Mouse (Mus musculus) midbrain, embryonic 10.5 days (tissue): Measurements from ENCODE around the gene Prickle4. TPM values are rescaled to one million over a fixed set of nuclear protein-coding genes. Genes with fewer than 3 reads are reported as not detected.

ENCODE experiments used
- DNase-seq: peaks from one replicate; pipeline ENCODE4 v3.0.0-alpha.2; 2017; ENCODE audit warnings: low spot score
- H3K27ac ChIP-seq: fragments of 300-500 bp; sonication (generic); replicated peaks from 2 replicates; pipeline ENCODE4 v1.5.1; 2016; ENCODE audit warnings: mild to moderate bottlenecking
- H3K27me3 ChIP-seq: fragments of 300-500 bp; sonication (generic); 2 replicates; pipeline ENCODE4 v1.6.1; 2016; ENCODE audit warnings: low read depth, mild to moderate bottlenecking; ENCODE audit not compliant: poor library complexity, severe bottlenecking
- H3K36me3 ChIP-seq: fragments of 300-500 bp; sonication (generic); 2 replicates; pipeline ENCODE4 v1.6.1; 2016; ENCODE audit warnings: mild to moderate bottlenecking, moderate library complexity
- H3K4me1 ChIP-seq: fragments of 300-500 bp; sonication (generic); 2 replicates; pipeline ENCODE4 v1.6.1; 2016
- H3K4me3 ChIP-seq: fragments of 300-500 bp; sonication (generic); 2 replicates; pipeline ENCODE4 v1.5.1; 2016; ENCODE audit warnings: mild to moderate bottlenecking, moderate library complexity
- H3K9me3 ChIP-seq: fragments of 300-500 bp; sonication (generic); replicated peaks from 2 replicates; pipeline ENCODE4 v1.6.1; 2016; ENCODE audit warnings: mild to moderate bottlenecking
- WGBS: fragments of 180-500 bp; shearing (Covaris S2); methylation state at CpG from one replicate; pipeline ENCODE4 v1.1.7; 2016; 5-methylcytosine and 5-hydroxymethylcytosine counted together
- polyA plus RNA-seq: library from polyadenylated mRNA; unstranded; fragments of >200 nt; fragmentation: Nextera tagmentation; extraction: Ambion mirVana; gene quantifications from 2 replicates; pipeline ENCODE4 v1.2.1, GENCODE M21; 2016

Gene Prickle4
- polyA plus RNA-seq, 1 experiment from 2014 or later: 0.44 TPM

DNA sequence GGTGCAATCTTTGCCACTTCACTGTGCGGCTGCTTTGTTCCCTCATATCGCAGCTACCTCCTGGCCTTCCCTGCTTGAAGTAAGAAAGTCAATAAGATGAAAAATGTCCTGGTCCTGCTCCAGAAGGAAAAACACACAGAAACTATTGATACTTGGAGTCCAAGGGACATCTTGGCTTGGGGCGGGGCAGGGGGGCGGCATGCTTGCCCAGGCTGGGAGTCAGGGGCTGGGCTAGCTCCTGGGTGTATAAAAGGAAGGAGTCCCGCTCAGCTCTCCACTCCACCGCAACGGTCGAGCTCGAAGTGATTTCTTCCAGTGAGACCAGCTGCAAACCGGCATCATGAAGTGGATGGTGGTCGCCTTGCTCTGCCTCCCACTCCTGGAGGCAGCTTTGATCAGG is 32.0 kb upstream of the Prickle4 start, which contains the start of gene Pgc:
Gene Pgc, plus strand, starts transcription at position 277 of the 400 bp plus-strand sequence.
- DNase-seq: no peak
- H3K4me1 ChIP-seq: peaks cover 19% of the 10 kb centered on the region
- H3K36me3 ChIP-seq: no peaks in the 10 kb centered on the region
- 0 out of 2 replicates have a peak, but pooled peaks cover 5% of the 10 kb centered on the region for H3K27me3 ChIP-seq
- H3K9me3 ChIP-seq: no peaks in the 10 kb centered on the region
- H3K4me3 ChIP-seq: no peak within 1 kb of the TSS
- WGBS: 87% methylated on average over 11 of the region's 11 CpGs
- H3K27ac ChIP-seq: no peak within 1 kb of the TSS

DNA sequence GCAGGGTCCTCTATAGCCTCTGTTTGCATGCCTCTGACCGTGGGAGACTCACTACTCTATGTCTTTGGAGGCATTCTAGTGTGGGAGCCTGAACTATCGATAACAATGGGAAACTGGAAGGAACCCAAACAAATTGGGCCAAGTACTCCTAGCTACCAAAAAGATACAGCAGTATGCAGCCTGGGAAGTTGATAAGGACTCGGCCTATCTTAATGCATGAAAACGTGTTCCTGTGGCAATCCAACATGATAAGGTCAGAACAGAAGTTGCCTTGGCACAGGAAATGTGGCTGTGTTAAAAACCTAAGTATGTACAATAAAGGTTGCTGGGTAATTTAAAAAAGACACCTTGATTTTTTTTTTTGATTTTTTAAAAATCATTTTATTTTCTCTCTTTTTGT is 26.6 kb upstream of the Prickle4 start:
- 89% methylated on average over 4 of the region's 4 CpGs for WGBS
- H3K4me3 ChIP-seq: no peak overlapping the region
- DNase-seq: no peak

DNA sequence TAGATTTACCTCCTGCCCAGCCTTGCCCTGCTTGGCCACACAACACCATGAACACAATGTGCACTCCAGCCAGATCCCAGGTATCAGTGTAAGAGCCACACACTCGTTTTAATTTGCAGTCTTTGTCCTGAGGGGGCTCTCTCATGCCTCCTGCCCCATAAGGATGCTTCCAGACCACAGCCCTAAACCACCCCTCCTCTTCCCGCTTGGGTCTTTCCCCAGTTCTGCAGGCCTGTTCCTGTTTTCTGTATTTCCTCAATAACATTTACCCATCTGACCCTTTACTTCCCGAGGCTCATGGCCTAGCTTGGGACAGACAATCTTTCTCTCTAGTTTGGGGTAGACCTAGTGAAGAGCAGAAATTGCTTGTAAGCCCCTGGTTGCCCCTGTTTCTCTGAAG is 20.5 kb upstream of the Prickle4 start:
- no peaks in the 10 kb centered on the region; the same call in 1 of the 2 replicates for H3K27me3 ChIP-seq
- H3K4me3 ChIP-seq: no peak overlapping the region
- H3K27ac ChIP-seq: no peak overlapping the region
- DNase-seq: no peak
- H3K36me3 ChIP-seq: no peaks in the 10 kb centered on the region
- no peaks in the 10 kb centered on the region for H3K4me1 ChIP-seq
- no peaks in the 10 kb centered on the region for H3K9me3 ChIP-seq
- 74% methylated on average over 3 of the region's 3 CpGs for WGBS

More for the DNA sequence above, 26.6 kb upstream of the Prickle4 start:
- H3K27ac ChIP-seq: no peak overlapping the region
- no peaks in the 10 kb centered on the region for H3K4me1 ChIP-seq
- H3K9me3 ChIP-seq: no peaks in the 10 kb centered on the region
- H3K36me3 ChIP-seq: no peaks in the 10 kb centered on the region
- H3K27me3 ChIP-seq: no peaks in the 10 kb centered on the region; the same call in 1 of the 2 replicates

DNA sequence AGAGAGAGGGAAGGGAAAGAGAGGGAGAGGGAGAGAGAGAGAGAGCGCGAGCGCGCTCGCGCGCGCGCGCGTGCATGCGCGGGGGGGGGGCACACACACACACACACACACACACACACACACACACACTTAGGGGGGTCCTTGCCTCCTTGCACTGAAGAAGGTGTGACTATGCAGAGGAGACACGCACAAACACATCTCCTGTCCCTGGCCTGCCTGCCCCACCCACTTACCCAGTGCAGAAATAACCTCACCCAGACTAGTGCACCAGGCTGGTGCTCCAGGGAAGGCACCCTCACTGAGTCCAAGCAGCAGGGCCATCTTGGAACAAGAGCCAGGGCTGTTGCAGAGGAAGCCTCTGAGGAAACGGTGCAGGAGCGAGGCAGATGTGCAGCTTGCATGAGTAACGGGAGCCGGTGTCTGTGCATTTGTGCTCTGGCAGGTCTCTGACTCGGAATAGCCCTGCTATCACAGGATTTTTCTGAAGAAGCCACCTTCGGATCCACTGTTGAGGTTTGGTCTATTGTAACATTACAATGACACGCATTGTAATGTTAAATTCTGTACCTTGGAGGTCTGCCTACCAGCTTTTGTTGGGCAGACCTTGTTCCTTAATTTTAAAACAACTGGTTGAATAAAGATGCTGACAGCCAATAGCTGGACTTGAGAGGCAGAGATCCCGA is 18.5 kb upstream of the Prickle4 start:
- Histone ChIP-seq H3K27me3 (no peaks in the 10 kb centered on the region), H3K27ac (no peak overlapping the region), H3K4me1 (no peaks in the 10 kb centered on the region), H3K4me3 (no peak overlapping the region), H3K36me3 (no peaks in the 10 kb centered on the region), H3K9me3 (no peaks in the 10 kb centered on the region)
- DNase-seq: no peak
- 46% methylated on average over 11 of the region's 22 CpGs for WGBS

DNA sequence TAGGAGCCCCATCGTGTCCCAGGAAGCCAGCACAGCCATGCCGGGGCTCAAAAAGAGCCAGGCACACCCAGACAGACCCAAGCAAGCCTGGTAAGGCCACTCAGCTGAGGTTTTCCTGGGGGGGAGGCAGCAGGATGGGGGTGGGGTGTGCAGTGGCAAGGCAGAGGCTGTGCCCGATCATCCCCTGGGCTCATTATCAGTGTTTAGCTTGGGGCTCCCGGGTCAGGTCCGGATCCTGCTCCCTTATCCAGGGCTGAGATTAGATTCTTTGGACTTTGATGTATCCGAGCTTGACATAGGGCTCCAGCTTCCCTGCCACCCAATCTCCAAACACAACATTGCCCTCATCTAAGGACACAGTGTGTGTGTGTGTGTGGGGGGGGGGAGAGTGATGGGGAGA is 17.3 kb upstream of the Prickle4 start:
- no peaks in the 10 kb centered on the region for H3K4me1 ChIP-seq
- H3K4me3 ChIP-seq: no peak overlapping the region
- WGBS: 73% methylated on average over 6 of the region's 6 CpGs
- H3K36me3 ChIP-seq: no peaks in the 10 kb centered on the region
- H3K9me3 ChIP-seq: no peaks in the 10 kb centered on the region
- H3K27ac ChIP-seq: no peak overlapping the region
- no peak for DNase-seq
- H3K27me3 ChIP-seq: no peaks in the 10 kb centered on the region

DNA sequence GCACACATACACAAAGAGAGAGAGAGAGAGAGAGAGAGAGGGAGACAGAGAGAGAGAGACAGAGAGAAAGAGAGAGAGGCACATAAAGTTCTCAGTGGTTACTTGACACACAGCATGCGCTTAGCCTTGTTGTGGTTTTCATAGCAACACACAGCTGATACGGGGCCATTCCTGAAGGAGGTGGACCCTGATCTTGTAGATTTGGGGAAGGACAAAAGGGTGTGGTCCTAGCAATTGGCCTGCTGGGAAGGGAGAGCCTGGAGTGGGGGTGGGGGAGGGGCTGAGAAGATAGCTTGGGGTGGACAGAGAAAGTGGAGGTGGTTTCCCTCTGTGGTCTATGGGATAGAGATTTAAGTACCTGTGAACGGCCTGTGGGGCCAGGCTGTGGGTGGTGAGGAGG is 15.5 kb upstream of the Prickle4 start:
- Histone ChIP-seq H3K27ac (no peak overlapping the region), H3K4me1 (no peaks in the 10 kb centered on the region), H3K9me3 (no peaks in the 10 kb centered on the region), H3K4me3 (no peak overlapping the region), H3K36me3 (no peaks in the 10 kb centered on the region), H3K27me3 (peaks cover 2% of the 10 kb centered on the region; the same call in 1 of the 2 replicates)
- no peak for DNase-seq
- 80% methylated on average over 3 of the region's 3 CpGs for WGBS

DNA sequence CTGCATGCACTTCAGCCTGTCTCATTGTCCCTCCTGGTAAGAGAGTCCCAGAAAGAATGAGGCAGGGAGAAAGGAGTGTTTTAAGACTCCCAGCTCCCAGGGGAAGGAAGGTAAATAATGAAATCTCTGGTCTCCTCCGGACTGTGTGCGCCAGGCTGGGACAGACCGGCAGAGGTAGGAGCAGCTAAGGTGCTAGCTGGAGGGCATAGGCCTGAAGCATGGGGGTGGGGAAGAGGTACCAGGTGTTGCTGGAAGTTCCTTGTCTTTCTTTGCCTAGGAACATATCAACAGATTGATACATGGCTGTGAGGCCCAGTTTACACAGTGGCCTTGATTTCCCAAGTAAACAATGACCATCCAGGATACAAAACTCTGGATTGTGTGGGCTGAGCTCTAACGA is 14.4 kb upstream of the Prickle4 start:
- 85% methylated on average over 4 of the region's 4 CpGs for WGBS
- no peak for DNase-seq
- Histone ChIP-seq H3K27ac (no peak overlapping the region), H3K36me3 (peaks cover 6% of the 10 kb centered on the region; the same call in 1 of the 2 replicates), H3K9me3 (no peaks in the 10 kb centered on the region), H3K27me3 (peaks cover 12% of the 10 kb centered on the region), H3K4me3 (no peak overlapping the region), H3K4me1 (no peaks in the 10 kb centered on the region)

DNA sequence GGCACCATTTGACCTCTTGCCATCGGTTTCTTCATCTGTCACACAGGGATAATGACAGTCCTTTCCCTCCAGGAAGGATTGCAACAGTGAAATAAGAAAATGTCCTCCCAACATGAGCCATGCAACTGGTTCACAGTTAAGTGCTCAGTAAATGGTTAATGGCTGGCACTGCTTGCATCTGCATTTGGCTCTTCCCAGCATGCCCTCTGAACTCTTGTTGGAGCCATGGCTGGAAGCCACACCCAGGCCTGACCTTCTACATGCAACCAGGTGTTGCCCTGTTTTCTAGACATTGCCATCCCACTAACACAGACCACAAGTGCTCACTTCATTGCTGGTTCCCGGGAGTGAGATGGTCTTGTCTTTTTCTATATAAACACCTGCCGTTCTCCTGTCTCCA is 13.4 kb upstream of the Prickle4 start:
- 86% methylated on average over 3 of the region's 3 CpGs for WGBS

DNA sequence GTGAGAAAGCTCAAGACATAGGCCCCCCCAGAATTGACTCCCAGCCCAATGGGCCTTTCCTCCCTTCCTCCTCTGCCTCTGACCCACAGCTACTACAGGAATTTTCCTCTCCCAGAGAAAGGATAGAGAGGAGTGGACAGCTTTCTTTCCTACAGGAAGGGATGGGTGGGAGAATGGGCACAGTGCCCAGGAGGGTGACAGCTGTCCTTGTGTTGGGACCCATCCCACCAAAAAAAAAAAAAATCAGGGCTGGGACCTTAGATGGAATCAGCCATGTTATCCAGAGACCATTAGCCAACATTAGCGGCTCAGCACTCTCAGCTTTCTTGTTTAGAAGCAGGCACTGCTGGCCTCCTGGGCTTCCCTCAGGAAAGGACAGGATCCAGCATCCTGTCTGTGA is 11.7 kb upstream of the Prickle4 start:
- WGBS: 85% methylated on average over 1 of the region's 1 CpGs
- no peak overlapping the region for H3K4me3 ChIP-seq
- H3K27me3 ChIP-seq: peaks cover 37% of the 10 kb centered on the region
- no peak for DNase-seq
- no peaks in the 10 kb centered on the region for H3K9me3 ChIP-seq
- no peak overlapping the region for H3K27ac ChIP-seq
- H3K4me1 ChIP-seq: peaks cover 21% of the 10 kb centered on the region
- peaks cover 33% of the 10 kb centered on the region for H3K36me3 ChIP-seq

More for the DNA sequence above, 13.4 kb upstream of the Prickle4 start:
- H3K36me3 ChIP-seq: peaks cover 15% of the 10 kb centered on the region
- no peak for DNase-seq
- peaks cover 22% of the 10 kb centered on the region for H3K27me3 ChIP-seq
- no peaks in the 10 kb centered on the region for H3K9me3 ChIP-seq
- peaks cover 8% of the 10 kb centered on the region for H3K4me1 ChIP-seq
- no peak overlapping the region for H3K4me3 ChIP-seq
- no peak overlapping the region for H3K27ac ChIP-seq

DNA sequence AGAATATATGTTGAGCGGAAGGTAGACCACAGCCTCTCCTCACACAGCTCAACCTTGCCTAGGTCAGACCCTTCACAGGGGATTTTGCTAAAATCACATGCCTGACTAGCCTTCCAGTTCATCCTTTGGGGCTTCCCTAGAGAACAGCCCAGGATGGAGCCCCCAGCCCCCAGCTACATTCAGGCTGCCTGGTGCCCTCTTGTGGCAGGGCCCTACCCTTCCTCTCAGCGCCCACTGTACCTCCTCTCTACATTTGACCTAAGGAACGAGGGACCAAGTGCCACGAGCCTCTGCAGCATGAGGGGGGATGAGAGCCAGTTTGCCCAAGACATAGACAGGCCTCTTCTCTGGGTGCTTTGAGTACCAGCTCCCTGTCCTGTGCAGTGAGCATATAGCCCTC is 10.2 kb upstream of the Prickle4 start:
- no peaks in the 10 kb centered on the region for H3K9me3 ChIP-seq
- peaks cover 25% of the 10 kb centered on the region for H3K4me1 ChIP-seq
- no peak overlapping the region for H3K27ac ChIP-seq
- H3K27me3 ChIP-seq: peaks cover 37% of the 10 kb centered on the region
- WGBS: 78% methylated on average over 4 of the region's 4 CpGs
- peaks cover 47% of the 10 kb centered on the region for H3K36me3 ChIP-seq
- no peak for DNase-seq
- H3K4me3 ChIP-seq: no peak overlapping the region

DNA sequence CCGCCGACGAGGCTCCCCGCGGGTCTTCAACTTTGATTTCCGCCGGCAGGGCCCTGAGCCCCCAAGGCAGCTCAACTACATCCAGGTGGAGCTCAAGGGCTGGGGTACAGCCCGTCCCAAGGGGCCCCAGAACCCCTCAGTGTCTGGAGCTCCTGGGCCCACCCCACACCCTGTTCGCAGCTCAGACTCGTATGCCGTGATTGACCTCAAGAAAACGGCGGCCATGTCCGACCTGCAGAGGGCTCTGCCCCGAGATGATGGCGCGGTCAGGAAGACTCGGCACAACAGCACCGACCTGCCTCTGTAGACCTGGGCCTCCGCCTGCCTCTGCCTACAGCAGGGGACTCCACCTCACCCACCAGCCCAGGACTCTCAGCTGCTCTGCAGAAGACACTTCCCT is 9.0 kb upstream of the Prickle4 start:
- WGBS: 28% methylated on average over 20 of the region's 20 CpGs
- DNase-seq: no peak
- Histone ChIP-seq H3K27me3 (peaks cover 37% of the 10 kb centered on the region), H3K4me1 (peaks cover 26% of the 10 kb centered on the region), H3K36me3 (peaks cover 56% of the 10 kb centered on the region), H3K27ac (peak overlapping the region; percentile 0; the same call in 1 of the 2 replicates), H3K4me3 (peak overlapping the region; percentile 16; the same call in 1 of the 2 replicates), H3K9me3 (no peaks in the 10 kb centered on the region)

DNA sequence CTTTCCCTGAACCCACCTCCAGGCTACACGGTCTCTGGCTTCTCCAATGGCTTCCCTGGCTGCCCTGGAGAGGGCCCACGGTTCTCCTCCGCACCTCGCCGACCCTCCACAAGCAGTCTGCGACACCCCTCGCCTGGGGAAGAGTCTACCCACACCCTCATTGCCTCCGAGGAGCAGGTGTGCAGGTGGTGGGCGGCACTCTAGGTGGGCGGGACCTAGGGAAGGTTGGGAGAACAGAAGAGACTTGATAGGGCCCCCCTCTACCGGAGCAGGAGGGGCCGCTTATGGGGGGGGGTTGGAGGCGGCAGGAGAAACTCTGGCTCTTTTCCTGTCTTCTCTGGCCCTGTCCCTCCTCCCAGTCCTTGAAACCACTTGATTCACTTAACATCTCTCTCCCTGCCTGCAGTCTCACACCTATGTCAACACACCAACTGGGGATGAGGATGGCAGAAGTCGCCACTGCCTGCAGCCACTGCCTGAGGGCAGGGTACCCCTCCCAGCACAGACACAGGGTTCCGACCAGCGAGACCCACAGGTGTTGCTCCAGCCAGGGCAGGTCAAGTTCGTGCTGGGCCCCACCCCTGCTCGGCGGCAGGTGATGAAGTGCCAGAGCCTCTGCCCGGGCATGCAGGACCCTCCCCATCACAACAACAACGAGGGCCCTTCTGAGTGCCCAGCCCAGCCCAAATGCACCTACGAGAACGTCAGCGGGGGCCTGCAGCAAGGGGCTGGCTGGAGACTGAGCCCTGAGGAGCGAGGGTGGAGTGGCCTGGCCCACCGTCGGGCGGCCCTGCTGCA is 8.2 kb upstream of the Prickle4 start:
- Histone ChIP-seq H3K4me3 (peak overlapping the region; percentile 14; the same call in 1 of the 2 replicates), H3K9me3 (no peaks in the 10 kb centered on the region), H3K27ac (peak overlapping the region; percentile 0; the same call in 1 of the 2 replicates), H3K27me3 (peaks cover 37% of the 10 kb centered on the region), H3K36me3 (peaks cover 63% of the 10 kb centered on the region), H3K4me1 (peaks cover 26% of the 10 kb centered on the region)
- WGBS: 42% methylated on average over 28 of the region's 28 CpGs
- no peak for DNase-seq

DNA sequence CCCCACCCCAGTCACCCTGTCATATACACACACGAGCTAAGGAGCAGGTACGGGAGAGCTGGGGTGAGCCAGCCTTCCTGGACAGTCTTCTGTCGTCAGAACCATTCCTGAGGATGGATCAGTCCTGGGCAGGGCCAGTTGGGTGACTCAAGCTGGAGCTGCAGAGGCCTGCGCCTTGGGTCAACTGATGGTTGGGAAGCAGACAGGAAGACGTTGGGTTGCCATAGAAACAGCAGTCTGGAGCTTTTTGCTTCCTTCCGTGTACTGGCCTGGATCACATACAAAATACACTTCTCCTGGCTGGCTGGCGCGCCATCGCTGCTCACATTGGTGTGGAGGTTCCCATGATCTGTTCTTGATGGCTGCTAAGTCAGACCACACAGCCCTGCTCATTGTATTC is 7.3 kb upstream of the Prickle4 start:
- 85% methylated on average over 9 of the region's 9 CpGs for WGBS
- no peak overlapping the region for H3K4me3 ChIP-seq
- DNase-seq: no peak
- peaks cover 65% of the 10 kb centered on the region for H3K36me3 ChIP-seq
- no peaks in the 10 kb centered on the region for H3K9me3 ChIP-seq
- peaks cover 26% of the 10 kb centered on the region for H3K4me1 ChIP-seq
- no peak overlapping the region for H3K27ac ChIP-seq
- peaks cover 40% of the 10 kb centered on the region for H3K27me3 ChIP-seq
